Mouse (Mus musculus) brain, embryonic 14.5 days (tissue): ENCODE results near the gene Lipo1.
"Not testable (repeated sequence)": the region's sequence is repeated elsewhere in the genome, so short reads cannot be mapped to it uniquely, and the experiment has no call there.

Experiments used
- CTCF ChIP-seq: fragments of 200-500 bp; IDR thresholded peaks from 2 replicates; pipeline ENCODE4 v1.5.1; 2012; ENCODE audit warnings: inconsistent platforms, mild to moderate bottlenecking, moderate library complexity, borderline replicate concordance; ENCODE audit not compliant: insufficient read depth, insufficient read length; ENCODE audit errors: extremely low read depth
- POLR2A ChIP-seq: fragments of 200-500 bp; IDR thresholded peaks from 2 replicates; pipeline ENCODE4 v1.6.1; 2012; ENCODE audit warnings: mild to moderate bottlenecking, inconsistent platforms, borderline replicate concordance; ENCODE audit not compliant: poor library complexity, insufficient read depth, insufficient read length, severe bottlenecking; ENCODE audit errors: extremely low read depth

DNA sequence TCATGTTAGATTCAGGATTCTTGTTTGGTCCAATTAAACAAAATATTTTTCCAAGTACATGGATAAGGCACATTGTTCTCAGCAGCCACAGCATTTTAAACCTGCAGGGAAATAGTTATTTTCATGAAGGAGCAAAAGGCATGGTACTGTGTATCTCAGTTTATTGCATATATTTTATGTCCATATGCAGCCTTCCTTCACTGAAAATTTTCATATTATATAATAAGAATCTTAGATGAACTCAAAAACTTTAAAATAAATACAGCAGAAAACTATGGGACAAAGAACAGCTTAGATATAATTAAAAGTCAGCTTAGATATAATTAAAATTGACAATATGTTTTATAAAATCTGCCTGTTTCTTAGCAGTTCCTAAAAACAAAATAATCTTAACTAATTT lies at the start of gene Lipo1:
- not testable (repeated sequence) for TF ChIP-seq CTCF, POLR2A
